Mouse (Mus musculus) forebrain, embryonic 10.5 days (tissue): Measurements from ENCODE around the gene Acbd5. TPM values are rescaled to one million over a fixed set of nuclear protein-coding genes. Genes with fewer than 3 reads are reported as not detected.
"Not testable (repeated sequence)": the region's sequence is repeated elsewhere in the genome, so short reads cannot be mapped to it uniquely, and the experiment has no call there.

Experiments used
- DNase-seq: peaks from one replicate; pipeline ENCODE4 v3.0.0-alpha.2; 2017; ENCODE audit warnings: low spot score; ENCODE audit errors: extremely low spot score
- H3K27ac ChIP-seq: fragments of 300-500 bp; sonication (generic); 2 replicates; pipeline ENCODE4 v1.5.1; 2016; ENCODE audit warnings: mild to moderate bottlenecking
- H3K27me3 ChIP-seq: fragments of 300-500 bp; sonication (generic); 2 replicates; pipeline ENCODE4 v1.6.1; 2016; ENCODE audit warnings: mild to moderate bottlenecking; ENCODE audit not compliant: poor library complexity, severe bottlenecking
- H3K36me3 ChIP-seq: fragments of 300-500 bp; sonication (generic); replicated peaks from 2 replicates; pipeline ENCODE4 v1.6.1; 2016; ENCODE audit warnings: mild to moderate bottlenecking, moderate library complexity
- H3K4me1 ChIP-seq: fragments of 300-500 bp; sonication (generic); 2 replicates; pipeline ENCODE4 v1.6.1; 2016
- H3K4me3 ChIP-seq: fragments of 300-500 bp; sonication (generic); 2 replicates; pipeline ENCODE4 v1.5.1; 2016; ENCODE audit warnings: mild to moderate bottlenecking, moderate library complexity
- H3K9me3 ChIP-seq: fragments of 300-500 bp; sonication (generic); 2 replicates; pipeline ENCODE4 v1.6.1; 2016; ENCODE audit warnings: mild to moderate bottlenecking, moderate library complexity
- WGBS: fragments of 180-500 bp; shearing (Covaris S2); methylation state at CpG from one replicate; pipeline ENCODE4 v1.1.7; 2016; 5-methylcytosine and 5-hydroxymethylcytosine counted together
- polyA plus RNA-seq: library from polyadenylated mRNA; unstranded; fragments of >200 nt; fragmentation: Nextera tagmentation; extraction: Ambion mirVana; gene quantifications from 2 replicates; pipeline ENCODE4 v1.2.1, GENCODE M21; 2016

The Acbd5 gene
- polyA plus RNA-seq, 1 experiment from 2014 or later, result 27.8 TPM

GRCm38 (mm10) chr2:23040001-23040646 is 27.8 kb upstream of the Acbd5 start, which contains the start of gene Abi1:
Abi1 (minus strand) TSS chr2:23040241.
- Histone ChIP-seq H3K4me3 (peak within 1 kb of the TSS; percentile 95), H3K27me3 (no peaks in the 10 kb centered on the region), H3K27ac (peak within 1 kb of the TSS; percentile 94), H3K4me1 (peaks cover 13% of the 10 kb centered on the region), H3K9me3 (no peaks in the 10 kb centered on the region), H3K36me3 (no peaks in the 10 kb centered on the region)
- peak; percentile 93 for DNase-seq
- WGBS, result 3% methylated on average over 24 of the region's 24 CpGs

GRCm38 (mm10) chr2:23040690-23041089 is 27.3 kb upstream of the Acbd5 start:
- H3K27ac ChIP-seq, H3K9me3 ChIP-seq, H3K36me3 ChIP-seq, DNase-seq, H3K27me3 ChIP-seq: not testable (repeated sequence)
- Histone ChIP-seq H3K4me3 (peak overlapping the region; percentile 95; the same call in 1 of the 2 replicates), H3K4me1 (peaks cover 13% of the 10 kb centered on the region)
- 95% methylated on average over 7 of the region's 7 CpGs for WGBS

GRCm38 (mm10) chr2:23041457-23041856 is 26.5 kb upstream of the Acbd5 start:
- Histone ChIP-seq H3K27ac (no peak overlapping the region), H3K36me3 (no peaks in the 10 kb centered on the region), H3K4me3 (no peak overlapping the region), H3K9me3 (no peaks in the 10 kb centered on the region), H3K27me3 (no peaks in the 10 kb centered on the region), H3K4me1 (peaks cover 13% of the 10 kb centered on the region)
- 85% methylated on average over 4 of the region's 4 CpGs for WGBS
- no peak for DNase-seq

- no peak overlapping the region for H3K27ac ChIP-seq
- no peaks in the 10 kb centered on the region for H3K9me3 ChIP-seq
- no peak overlapping the region for H3K4me3 ChIP-seq
- H3K36me3 ChIP-seq, result no peaks in the 10 kb centered on the region
- no peak for DNase-seq
- H3K4me1 ChIP-seq, result peaks cover 11% of the 10 kb centered on the region
- H3K27me3 ChIP-seq, result no peaks in the 10 kb centered on the region
- WGBS, result 87% methylated on average over 3 of the region's 3 CpGs
Measured at GRCm38 (mm10) chr2:23042189-23042588, 25.8 kb upstream of the Acbd5 start.

GRCm38 (mm10) chr2:23045703-23046102 is 22.3 kb upstream of the Acbd5 start:
- Histone ChIP-seq H3K27me3 (no peaks in the 10 kb centered on the region), H3K4me3 (no peak overlapping the region), H3K9me3 (no peaks in the 10 kb centered on the region), H3K4me1 (no peaks in the 10 kb centered on the region), H3K36me3 (no peaks in the 10 kb centered on the region), H3K27ac (no peak overlapping the region)
- DNase-seq, result no peak
- 38% methylated on average over 1 of the region's 1 CpGs for WGBS

- H3K27me3 ChIP-seq, result no peaks in the 10 kb centered on the region
- H3K9me3 ChIP-seq, result no peaks in the 10 kb centered on the region
- no peak overlapping the region for H3K27ac ChIP-seq
- no peak overlapping the region for H3K4me3 ChIP-seq
- no peak for DNase-seq
- H3K4me1 ChIP-seq, result no peaks in the 10 kb centered on the region
- no peaks in the 10 kb centered on the region for H3K36me3 ChIP-seq
Measured at GRCm38 (mm10) chr2:23048006-23048405, 20.0 kb upstream of the Acbd5 start.

GRCm38 (mm10) chr2:23051890-23052289 is 16.1 kb upstream of the Acbd5 start:
- H3K36me3 ChIP-seq, result no peaks in the 10 kb centered on the region
- WGBS, result 90% methylated on average over 2 of the region's 2 CpGs
- no peak overlapping the region for H3K4me3 ChIP-seq
- no peaks in the 10 kb centered on the region for H3K27me3 ChIP-seq
- no peak for DNase-seq
- H3K9me3 ChIP-seq, result no peaks in the 10 kb centered on the region
- no peak overlapping the region for H3K27ac ChIP-seq
- H3K4me1 ChIP-seq, result no peaks in the 10 kb centered on the region

- H3K27me3 ChIP-seq, result no peaks in the 10 kb centered on the region
- WGBS, result 83% methylated on average over 6 of the region's 6 CpGs
- no peaks in the 10 kb centered on the region for H3K36me3 ChIP-seq
- no peak for DNase-seq
- no peaks in the 10 kb centered on the region for H3K4me1 ChIP-seq
- H3K4me3 ChIP-seq, result no peak overlapping the region
- no peak overlapping the region for H3K27ac ChIP-seq
- H3K9me3 ChIP-seq, result no peaks in the 10 kb centered on the region
Measured at GRCm38 (mm10) chr2:23052523-23052922, 15.4 kb upstream of the Acbd5 start.

GRCm38 (mm10) chr2:23068370-23068737 is 387 bp downstream of the Acbd5 start:
- Histone ChIP-seq H3K4me3 (peak overlapping the region; percentile 75), H3K4me1 (peaks cover 14% of the 10 kb centered on the region), H3K27me3 (no peaks in the 10 kb centered on the region), H3K36me3 (peaks cover 5% of the 10 kb centered on the region; the same call in 1 of the 2 replicates), H3K9me3 (no peaks in the 10 kb centered on the region), H3K27ac (peak overlapping the region; percentile 92)
- under 1% methylated on average over 21 of the region's 21 CpGs for WGBS
- DNase-seq, result no peak

GRCm38 (mm10) chr2:23068894-23069744 is 1.2 kb downstream of the Acbd5 start:
- Histone ChIP-seq H3K27me3 (no peaks in the 10 kb centered on the region), H3K27ac (peak overlapping the region; percentile 92), H3K9me3 (no peaks in the 10 kb centered on the region), H3K36me3 (peaks cover 5% of the 10 kb centered on the region; the same call in 1 of the 2 replicates), H3K4me3 (peak overlapping the region; percentile 75), H3K4me1 (peaks cover 14% of the 10 kb centered on the region)
- under 1% methylated on average over 50 of the region's 50 CpGs for WGBS
- DNase-seq, result peak; percentile 90

- Histone ChIP-seq H3K27me3 (no peaks in the 10 kb centered on the region), H3K27ac (no peak overlapping the region), H3K4me1 (peaks cover 14% of the 10 kb centered on the region), H3K4me3 (no peak overlapping the region), H3K36me3 (peaks cover 10% of the 10 kb centered on the region; the same call in 1 of the 2 replicates), H3K9me3 (no peaks in the 10 kb centered on the region)
- DNase-seq, result no peak
- WGBS, result 86% methylated on average over 2 of the region's 2 CpGs
Measured at GRCm38 (mm10) chr2:23070491-23070890, 2.5 kb downstream of the Acbd5 start.

- DNase-seq, result no peak
- WGBS, result 72% methylated on average over 1 of the region's 1 CpGs
- H3K4me1 ChIP-seq, result peaks cover 14% of the 10 kb centered on the region
- H3K27me3 ChIP-seq, result no peaks in the 10 kb centered on the region
- H3K27ac ChIP-seq, result no peak overlapping the region
- peaks cover 18% of the 10 kb centered on the region for H3K36me3 ChIP-seq
- H3K4me3 ChIP-seq, result no peak overlapping the region
- H3K9me3 ChIP-seq, result no peaks in the 10 kb centered on the region; the same call in 1 of the 2 replicates
Measured at GRCm38 (mm10) chr2:23071406-23071805, 3.4 kb downstream of the Acbd5 start.

GRCm38 (mm10) chr2:23075846-23076245 is 7.9 kb downstream of the Acbd5 start:
- DNase-seq, result no peak
- Histone ChIP-seq H3K36me3 (peaks cover 51% of the 10 kb centered on the region), H3K27ac (no peak overlapping the region), H3K4me1 (no peaks in the 10 kb centered on the region), H3K27me3 (no peaks in the 10 kb centered on the region), H3K9me3 (no peaks in the 10 kb centered on the region; the same call in 1 of the 2 replicates), H3K4me3 (no peak overlapping the region)
